Mouse (Mus musculus) erythroblast, embryonic 14.5 days (primary cell): ENCODE measurements at regions not wholly inside any gene's neighbourhood (a gene's known extent, or its start where the extent isn't known, plus 50 kb on each side); places are given as distances from the start of the nearest gene placed in this dataset.

ENCODE experiments used
- GATA1 ChIP-seq: IDR thresholded peaks from 2 replicates; pipeline ENCODE4 v1.6.1; 2012; ENCODE audit warnings: low read length, inconsistent platforms, mixed read lengths
- TAL1 ChIP-seq: IDR thresholded peaks from 3 replicates; pipeline ENCODE4 v1.6.1; 2012; ENCODE audit warnings: low read length, inconsistent platforms, mixed read lengths

- no peak for TF ChIP-seq GATA1
- peak; percentile 28; the same call in 1 of the 3 replicates for TF ChIP-seq TAL1
Measured at GRCm38 (mm10) chr13:37509352-37509851, 164.4 kb downstream of the Ly86 start.
